8 mouse cellular contexts compared by ENCODE assay signal in genomic region chr6:72597956-72598753, GRCm38 (mm10). TPM values are rescaled to one million over a fixed set of nuclear protein-coding genes. Genes with fewer than 3 reads are reported as not detected.
A peak's percentile ranks its signal among the peaks of the same experiment; 100 is the strongest.
DNase-seq lines count a peak whose midpoint lies in the region; ATAC-seq lines count a peak whose summit lies in the region.

TSS of gene Elmod3 (minus strand) at chr6:72598413.
TSS of gene Retsat (plus strand) at chr6:72598475.

- H3K27ac ChIP-seq in forebrain, embryonic 14.5 days (ENCODE audit: low read depth, low read length), result 0 out of 2 replicates have a peak within 1 kb of the TSS, but pooled peaks have one; percentile 27
- peak within 1 kb of the TSS; percentile 79 for H3K27ac ChIP-seq in neural tube, embryonic 15.5 days (replicated peaks)

- peak within 1 kb of the TSS; percentile 56 for H3K4me2 ChIP-seq in forebrain, embryonic 14.5 days (ENCODE audit: low read length)
- peak within 1 kb of the TSS; percentile 85 for H3K4me2 ChIP-seq in neural tube, embryonic 15.5 days

- peak within 1 kb of the TSS; percentile 68 for H3K9ac ChIP-seq in forebrain, embryonic 14.5 days (ENCODE audit: low read length)
- peak within 1 kb of the TSS; percentile 74 for H3K9ac ChIP-seq in neural tube, embryonic 15.5 days (replicated peaks)

- intact Hi-C loops in heart, postnatal 14 days (cut with DNase I), result no loop called here

- ATAC-seq in forebrain, embryonic 14.5 days, result peak; percentile 93
- peak; percentile 93 for ATAC-seq in neural tube, embryonic 15.5 days (ENCODE audit: low FRiP score)

- no peaks in the 10 kb centered on the region for H3K27me3 ChIP-seq in forebrain, embryonic 14.5 days (replicated peaks; ENCODE audit: control insufficient read depth, insufficient read depth, low read length)
- no peaks in the 10 kb centered on the region for H3K27me3 ChIP-seq in neural tube, embryonic 15.5 days (replicated peaks)

- no peaks in the 10 kb centered on the region for H3K36me3 ChIP-seq in forebrain, embryonic 14.5 days (ENCODE audit: control insufficient read depth, insufficient read depth, low read length)
- H3K36me3 ChIP-seq in neural tube, embryonic 15.5 days, result no peaks in the 10 kb centered on the region

- 1% methylated on average over 38 of the region's 38 CpGs for WGBS in forebrain, embryonic 14.5 days
- WGBS in neural tube, embryonic 15.5 days, result under 1% methylated on average over 38 of the region's 38 CpGs

- peaks cover 6% of the 10 kb centered on the region; the same call in 1 of the 2 replicates for H3K4me1 ChIP-seq in forebrain, embryonic 14.5 days (ENCODE audit: control insufficient read depth, insufficient read depth, low read length)
- peaks cover 24% of the 10 kb centered on the region for H3K4me1 ChIP-seq in neural tube, embryonic 15.5 days

- no peaks in the 10 kb centered on the region for H3K9me3 ChIP-seq in forebrain, embryonic 14.5 days (replicated peaks; ENCODE audit: control insufficient read depth, low read length)
- H3K9me3 ChIP-seq in neural tube, embryonic 15.5 days (replicated peaks), result no peaks in the 10 kb centered on the region

- peak within 1 kb of the TSS; percentile 48 for H3K4me3 ChIP-seq in forebrain, embryonic 14.5 days (ENCODE audit: low read depth, low read length)
- H3K4me3 ChIP-seq in neural tube, embryonic 15.5 days (replicated peaks), result peak within 1 kb of the TSS; percentile 73

- DNase-seq in ES-CJ7 (ENCODE audit: low read depth, low spot score), result peak; percentile 99
- peak; percentile 81 for DNase-seq in cerebellum, adult 11 months
- DNase-seq in forebrain, embryonic 14.5 days (ENCODE audit: low spot score), result peak; percentile 98
- DNase-seq in heart, postnatal 14 days, result peak; percentile 92 to 96
- peak; percentile 94 for DNase-seq in layer of hippocampus, adult 11-12 months (ENCODE audit: low spot score)
- peak; percentile 94 to 97 for DNase-seq in lung, adult 18-20 months
- DNase-seq in testis, postnatal 14 days (ENCODE audit: low spot score), result peak; percentile 90

RNA-seq across cellular contexts. Expression of gene Elmod3, which starts in this region (rescaled TPM):
- polyA plus RNA-seq in forebrain, embryonic 14.5 days (2014; fragmentation: Nextera tagmentation; extraction: Ambion mirVana), result 19.2 and 20.1 TPM in 2 replicates
- 10 to 100 TPM; 16.7 to 19.2 TPM for total RNA-seq in heart, postnatal 14 days (2021)
- 14.3 and 16.6 TPM in 2 replicates for polyA plus RNA-seq in neural tube, embryonic 15.5 days (2015; fragmentation: Nextera tagmentation; extraction: Ambion mirVana)

RNA-seq across cellular contexts. Expression of gene Retsat, which starts in this region (rescaled TPM):
- polyA plus RNA-seq in forebrain, embryonic 14.5 days (2014; fragmentation: Nextera tagmentation; extraction: Ambion mirVana), result 6.6 and 8.4 TPM in 2 replicates
- 100 to 1,000 TPM; 164 to 166 TPM for total RNA-seq in heart, postnatal 14 days (2021)
- polyA plus RNA-seq in neural tube, embryonic 15.5 days (2015; fragmentation: Nextera tagmentation; extraction: Ambion mirVana), result 4.9 and 8.2 TPM in 2 replicates

Comparison
In these comparisons a context has a peak if more than half of its experiments do, and no peak if none do; other contexts are left out.
1. Peak in every context shown above with its lines: DNase-seq, ATAC-seq, H3K4me3 ChIP-seq and H3K27ac ChIP-seq.